Mouse (Mus musculus) heart, postnatal 10 days (tissue): Measurements from ENCODE around the gene Zc3h14. TPM values are rescaled to one million over a fixed set of nuclear protein-coding genes. Genes with fewer than 3 reads are reported as not detected.
A peak's percentile ranks its signal among the peaks of the same experiment; 100 is the strongest.

Experiments
- DNase-seq, 2 experiments: peaks; one replicate each; pipeline ENCODE4 v3.0.0; 2021
- intact Hi-C: fragments of 180-260 bp; cut with DNase I; formaldehyde crosslinking; loops from one replicate; pipeline ENCODE4 v1.15.1; 2025
- total RNA-seq, 2 experiments: library from RNA; stranded (reverse); gene quantifications; 2 replicates each; pipeline ENCODE4 v1.2.3; 2021

The Zc3h14 gene
- total RNA-seq, 2 experiments from 2014 or later, result 69.2 to 70.7 TPM

- intact Hi-C loops, result loop anchor here (5.0 kb wide), 1 partner anchor 60 kb away; no protein-coding TSS in a partner anchor
- DNase-seq, result peak; percentile 79 to 85
These were observed 9.6 kb upstream of the Zc3h14 start, which contains the start of gene Ptpn21 for GRCm38 (mm10) chr12:98736951-98737800. TSS of gene Ptpn21 (minus strand) at chr12:98737405.

- peak; percentile 36 to 49 for DNase-seq
- intact Hi-C loops, result loop anchor here (5.0 kb wide), 1 partner anchor 61 kb away; no protein-coding TSS in a partner anchor
These were observed 8.9 kb upstream of the Zc3h14 start for GRCm38 (mm10) chr12:98737801-98738350.

GRCm38 (mm10) chr12:98741011-98741501 is 5.7 kb upstream of the Zc3h14 start:
- DNase-seq, result peak; percentile 47 to 53
- intact Hi-C loops, result no loop called here

GRCm38 (mm10) chr12:98745626-98746025 is 1.1 kb upstream of the Zc3h14 start:
- intact Hi-C loops, result no loop called here
- DNase-seq, result no peak

- intact Hi-C loops, result no loop called here
- DNase-seq, result peak; percentile 59 to 67
These were observed 633 bp upstream of the Zc3h14 start for GRCm38 (mm10) chr12:98746131-98746530.

GRCm38 (mm10) chr12:98747380-98747753 is 603 bp downstream of the Zc3h14 start:
- DNase-seq, result peak in 1 of 2 experiments; percentile 25
- intact Hi-C loops, result no loop called here

- DNase-seq, result peak; percentile 27 to 38
- intact Hi-C loops, result loop anchor here (5.0 kb wide), 1 partner anchor 80 kb away; no protein-coding TSS in a partner anchor
These were observed 10.9 kb downstream of the Zc3h14 start for GRCm38 (mm10) chr12:98757636-98758035.

GRCm38 (mm10) chr12:98759700-98760099 is 12.9 kb downstream of the Zc3h14 start:
- intact Hi-C loops, result loop anchor here (5.0 kb wide), 1 partner anchor 82 kb away; no protein-coding TSS in a partner anchor
- no peak for DNase-seq

GRCm38 (mm10) chr12:98766241-98766640 is 19.5 kb downstream of the Zc3h14 start:
- DNase-seq, result no peak
- intact Hi-C loops, result no loop called here

GRCm38 (mm10) chr12:98777509-98777908 is 30.7 kb downstream of the Zc3h14 start:
- no peak for DNase-seq
- intact Hi-C loops, result loop anchor here (5.0 kb wide), 1 partner anchor 100 kb away; no protein-coding TSS in a partner anchor

GRCm38 (mm10) chr12:98779148-98779547 is 32.4 kb downstream of the Zc3h14 start:
- intact Hi-C loops, result loop anchor here (5.0 kb wide), 1 partner anchor 102 kb away; no protein-coding TSS in a partner anchor
- peak; percentile 15 to 33 for DNase-seq

GRCm38 (mm10) chr12:98784251-98784650 is 37.5 kb downstream of the Zc3h14 start:
- intact Hi-C loops, result no loop called here
- DNase-seq, result no peak

GRCm38 (mm10) chr12:98795731-98796318 is 49.1 kb downstream of the Zc3h14 start:
- intact Hi-C loops, result no loop called here
- DNase-seq, result no peak

- no peak for DNase-seq
- intact Hi-C loops, result no loop called here
These were observed 53.6 kb downstream of the Zc3h14 start for GRCm38 (mm10) chr12:98800334-98800733.

GRCm38 (mm10) chr12:98802245-98802644 is 55.5 kb downstream of the Zc3h14 start:
- intact Hi-C loops, result no loop called here
- DNase-seq, result no peak

GRCm38 (mm10) chr12:98804078-98804748 is 57.4 kb downstream of the Zc3h14 start:
- no peak for DNase-seq
- intact Hi-C loops, result no loop called here

- no peak for DNase-seq
- intact Hi-C loops, result no loop called here
These were observed 74.0 kb downstream of the Zc3h14 start for GRCm38 (mm10) chr12:98820781-98821180.

- no peak for DNase-seq
- intact Hi-C loops, result no loop called here
These were observed 84.4 kb downstream of the Zc3h14 start for GRCm38 (mm10) chr12:98831122-98831521.

GRCm38 (mm10) chr12:98832929-98833598 is 86.3 kb downstream of the Zc3h14 start:
- no peak for DNase-seq
- intact Hi-C loops, result no loop called here

- intact Hi-C loops, result no loop called here
- DNase-seq, result no peak
These were observed 87.1 kb downstream of the Zc3h14 start for GRCm38 (mm10) chr12:98833901-98834300.
